Mouse (Mus musculus) effector memory CD4-positive, alpha-beta T cell, adult 7 months (primary cell): ENCODE measurements around the gene Spdef. TPM values are rescaled to one million over a fixed set of nuclear protein-coding genes. Genes with fewer than 3 reads are reported as not detected.

Experiments
- polyA plus RNA-seq: library from polyadenylated mRNA; unstranded; fragments of 100-300 nt; shearing (Covaris generic); gene quantifications from one replicate; pipeline ENCODE4 v1.2.1, GENCODE M21; 2017

Spdef gene
- not detected for polyA plus RNA-seq

GRCm38 (mm10) chr17:27728770-27729169, at the start of gene Spdef:
Gene Spdef (minus strand): TSS chr17:27728955.

Other genes with a start within 250 kb of the Spdef start
- 0.27 TPM for gene Grm4, start 207.6 kb downstream of the Spdef start, polyA plus RNA-seq
- 55.6 TPM for gene Hmga1, start 172.5 kb downstream of the Spdef start, polyA plus RNA-seq
- gene AI413582, start 163.2 kb downstream of the Spdef start, polyA plus RNA-seq: 100 TPM
- gene Nudt3, start 105.5 kb downstream of the Spdef start, polyA plus RNA-seq: 60.5 TPM
- not detected for gene RPS10-NUDT3, start 93.7 kb downstream of the Spdef start, polyA plus RNA-seq
- 979 TPM for gene Rps10, start 92.3 kb downstream of the Spdef start, polyA plus RNA-seq
- 14.1 TPM for gene Pacsin1, start 73.4 kb downstream of the Spdef start, polyA plus RNA-seq
- gene D17Wsu92e, start 91.7 kb upstream of the Spdef start, polyA plus RNA-seq: 31.9 TPM
- gene Snrpc, start 109.2 kb upstream of the Spdef start, polyA plus RNA-seq: 105 TPM
- 1.5 TPM for gene Uhrf1bp1, start 127.5 kb upstream of the Spdef start, polyA plus RNA-seq
- 15.2 TPM for gene Anks1, start 180.4 kb upstream of the Spdef start, polyA plus RNA-seq
- gene Taf11, start 180.9 kb upstream of the Spdef start, polyA plus RNA-seq: 26.9 TPM